In genomic region chrX:166316552-166317375, GRCm38 (mm10) we compare ENCODE assay signal across 9 mouse cellular contexts.
DNase-seq lines count a peak whose midpoint lies in the region; ATAC-seq lines count a peak whose summit lies in the region.
"Had no signal": no experiment of that assay in that cellular context is flagged by ENCODE, and none has a peak within 500 bp of the region (broad histone marks: within the 10 kb centered on the region; RNA-seq: fewer than 3 reads in every experiment).

No protein-coding gene starts in this region.

- H3K4me2 ChIP-seq in neural tube, embryonic 11.5 days (ENCODE audit: low read depth): no peak overlapping the region
- H3K4me2 ChIP-seq: limb, embryonic 12.5 days had no signal

- intact Hi-C loops in heart, postnatal 36 days (cut with DNase I): no loop called here

- H3K4me1 ChIP-seq in neural tube, embryonic 11.5 days (ENCODE audit: control insufficient read depth, insufficient read depth, low read length): no peaks in the 10 kb centered on the region
- H3K4me1 ChIP-seq: limb, embryonic 12.5 days had no signal

- no peaks in the 10 kb centered on the region for H3K9me3 ChIP-seq in neural tube, embryonic 11.5 days (ENCODE audit: control insufficient read depth, low read length)
- H3K9me3 ChIP-seq: limb, embryonic 12.5 days had no signal

- peak; percentile 61; the same call in 1 of the 2 replicates for ATAC-seq in neural tube, embryonic 11.5 days (ENCODE audit: insufficient read depth, low FRiP score, low TSS enrichment)
- peak; percentile 93 for ATAC-seq in granulocyte monocyte progenitor cell, adult 5-6 weeks (replicated peaks; ENCODE audit: poor library complexity, severe bottlenecking)

- no peaks in the 10 kb centered on the region for H3K27me3 ChIP-seq in neural tube, embryonic 11.5 days (ENCODE audit: control insufficient read depth, insufficient read depth, low read length)

- no peak overlapping the region for H3K27ac ChIP-seq in neural tube, embryonic 11.5 days (ENCODE audit: low read depth, low read length)
- H3K27ac ChIP-seq: limb, embryonic 12.5 days had no signal

- H3K36me3 ChIP-seq in neural tube, embryonic 11.5 days (ENCODE audit: control insufficient read depth, insufficient read depth, low read length): no peaks in the 10 kb centered on the region
- H3K36me3 ChIP-seq: limb, embryonic 12.5 days had no signal

- H3K9ac ChIP-seq in neural tube, embryonic 11.5 days (ENCODE audit: low read length): no peak overlapping the region
- H3K9ac ChIP-seq: limb, embryonic 12.5 days had no signal

- H3K4me3 ChIP-seq in neural tube, embryonic 11.5 days (ENCODE audit: low read depth, low read length): no peak overlapping the region
- H3K4me3 ChIP-seq: limb, embryonic 12.5 days had no signal

- DNase-seq in neural tube, embryonic 11.5 days (ENCODE audit: low spot score): peak; percentile 26
- no peak for DNase-seq in neural tube, embryonic 10.5 days (ENCODE audit: extremely low spot score, low spot score)
- peak; percentile 7 for DNase-seq in mesoderm, embryonic 11.5 days (ENCODE audit: low read depth, low spot score)
- peak; percentile 22 for DNase-seq in thymus, postnatal 25 days
- DNase-seq in cerebellum, adult 9-11 months: no peak
- no peak for DNase-seq in heart, postnatal 36 days
- DNase-seq in ovary, postnatal 14 days (ENCODE audit: low spot score): no peak

- WGBS in neural tube, embryonic 11.5 days: 55% methylated on average over 7 of the region's 7 CpGs

Comparison
In these comparisons a context has a peak if more than half of its experiments do, and no peak if none do; other contexts are left out.
1. DNase-seq: peak in neural tube, embryonic 11.5 days (single experiment), mesoderm, embryonic 11.5 days (single experiment) and thymus, postnatal 25 days (single experiment); none in neural tube, embryonic 10.5 days (single experiment), cerebellum, adult 9-11 months (single experiment), heart, postnatal 36 days (0 of 2) and ovary, postnatal 14 days (single experiment).